Mouse (Mus musculus) WW6 (cell line): Measurements from ENCODE around the gene Krt88.

Experiments
- DNase-seq: peaks from one replicate; pipeline ENCODE4 v3.0.0-alpha.2; 2013; ENCODE audit warnings: low read depth, low spot score

Gene Krt88

DNA sequence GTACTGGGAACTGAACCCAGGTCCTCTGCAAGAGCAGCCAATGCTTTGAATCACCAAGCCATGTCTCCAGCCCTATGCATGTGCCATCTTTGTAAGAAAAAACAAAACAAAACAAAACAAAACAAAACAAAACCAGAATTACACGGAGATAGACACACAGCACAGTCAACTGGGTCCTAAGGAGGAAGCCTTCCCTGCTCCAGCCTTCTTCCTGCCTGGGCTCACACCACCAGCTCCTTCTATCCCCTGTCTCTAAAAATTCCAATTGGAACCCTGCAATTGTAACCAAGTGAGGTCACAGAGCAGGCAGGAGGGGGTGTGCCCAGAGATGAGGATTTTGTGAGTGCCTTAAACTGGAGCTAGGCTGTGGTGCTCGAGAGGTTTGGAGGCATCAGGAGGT is at the start of gene Krt88:
Gene Krt88 (plus strand): TSS at position 301 of the 400 bp plus-strand sequence.
- no peak for DNase-seq

DNA sequence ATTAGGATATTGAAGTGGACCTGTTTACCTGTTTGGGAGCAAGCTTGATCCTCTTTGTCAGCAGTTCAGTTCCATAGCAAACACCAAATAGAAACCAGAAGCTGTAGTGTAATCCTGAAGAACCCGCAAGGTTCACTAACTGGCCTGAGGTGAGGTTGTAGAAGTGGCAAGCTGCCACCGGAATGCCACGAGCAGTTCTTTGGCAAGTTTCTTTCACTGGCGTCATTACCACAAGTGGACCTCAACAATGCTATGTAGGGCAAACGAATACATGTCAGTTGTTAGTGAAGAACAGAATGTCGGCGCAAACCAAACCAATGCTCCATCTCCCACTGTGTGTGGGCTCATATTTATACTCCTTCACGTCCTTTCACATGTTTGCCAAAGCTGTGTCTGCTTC is 49.3 kb upstream of the Krt88 start:
- DNase-seq = no peak

GRCm38 (mm10) chr15:101410775-101411174 is 36.8 kb upstream of the Krt88 start, which contains the start of gene Krt7:
Krt7 (plus strand) TSS chr15:101411043.
- DNase-seq = no peak

GRCm38 (mm10) chr15:101412188-101412587 is 35.4 kb upstream of the Krt88 start:
- no peak for DNase-seq

DNA sequence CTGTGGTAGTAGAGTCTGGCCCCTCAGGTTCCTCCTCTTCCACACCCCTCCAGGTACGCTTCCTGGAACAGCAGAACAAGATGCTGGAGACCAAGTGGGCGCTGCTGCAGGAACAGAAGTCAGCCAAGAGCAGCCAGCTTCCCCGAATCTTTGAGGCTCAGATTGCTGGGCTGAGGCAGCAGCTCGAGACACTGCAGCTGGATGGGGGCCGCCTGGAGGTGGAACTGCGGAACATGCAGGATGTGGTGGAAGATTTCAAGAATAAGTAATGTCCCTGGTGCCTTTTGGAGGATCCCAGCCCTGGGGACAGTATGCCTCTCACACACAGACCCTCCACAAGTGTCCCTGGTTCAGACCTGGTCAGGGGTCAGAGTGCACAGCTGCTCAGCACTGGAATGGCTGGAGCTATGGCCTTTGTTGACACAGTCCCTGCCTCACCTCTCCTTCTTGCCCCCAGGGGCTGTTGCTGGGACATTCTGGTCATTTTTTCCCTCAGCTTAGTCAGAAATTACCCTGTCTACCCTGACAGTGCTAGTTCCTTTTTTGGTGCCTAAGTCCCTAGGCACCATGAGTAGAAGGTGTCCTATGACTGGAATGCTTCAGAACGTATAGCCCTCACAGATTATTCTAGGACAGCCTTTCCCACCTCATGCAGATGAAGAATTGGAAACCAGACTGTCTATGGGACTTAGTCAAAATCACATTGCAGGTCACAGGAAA is 33.5 kb upstream of the Krt88 start:
- no peak for DNase-seq

DNA sequence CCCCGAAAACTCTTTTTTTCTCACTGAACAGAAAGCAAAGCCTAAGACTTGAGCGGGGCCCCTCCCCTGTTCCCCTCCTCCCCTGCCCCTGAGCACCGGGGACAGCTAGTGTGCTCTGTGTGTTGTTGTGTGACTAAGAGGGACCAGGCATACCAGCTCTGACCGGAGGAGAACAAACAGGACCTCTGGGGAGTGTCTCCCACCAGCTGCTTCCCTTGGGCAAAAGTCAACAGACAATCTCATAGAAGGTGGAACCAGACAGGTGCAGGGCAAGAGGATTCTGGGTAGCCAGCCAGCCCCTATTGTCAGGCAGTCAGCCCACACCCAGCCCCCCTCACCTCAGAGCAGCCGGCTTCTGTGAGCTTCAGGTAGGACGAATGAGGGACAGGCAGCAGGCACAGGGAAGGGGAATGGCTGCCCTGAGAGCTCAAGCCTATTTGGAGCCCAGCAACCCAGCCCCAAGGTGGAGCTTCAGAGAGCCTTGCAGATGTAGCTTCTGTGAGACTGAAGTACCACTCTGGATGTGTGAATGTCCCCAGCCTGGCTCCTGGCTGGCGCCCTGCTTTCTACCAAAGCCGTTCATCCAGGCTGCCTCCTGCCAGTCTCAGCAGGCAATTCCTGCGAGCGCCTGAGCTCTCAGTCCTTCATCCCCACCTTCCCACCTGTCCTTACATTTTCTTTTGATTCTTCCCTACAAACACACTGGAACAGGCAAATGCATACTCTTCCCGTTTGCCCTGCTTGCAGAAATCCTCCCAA is 32.6 kb upstream of the Krt88 start:
- DNase-seq = no peak

DNA sequence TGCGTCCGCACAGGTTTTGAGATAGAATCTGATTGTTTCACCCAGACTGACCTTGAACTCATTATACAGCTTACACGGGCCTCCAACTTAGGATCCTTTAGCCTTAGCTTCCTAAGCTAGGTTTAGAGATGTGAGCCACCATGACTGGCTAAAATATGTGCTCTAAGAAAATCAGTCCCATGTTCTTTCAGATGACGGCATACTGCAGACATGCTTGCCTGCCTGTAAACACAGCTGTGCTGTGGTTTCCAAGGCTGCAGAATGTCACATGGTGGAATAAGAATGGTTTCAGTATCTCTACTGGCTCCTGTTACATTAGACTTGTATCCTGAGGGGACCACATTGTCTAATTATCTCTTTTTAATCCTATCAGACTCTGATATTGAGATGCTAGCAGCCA is 28.6 kb upstream of the Krt88 start:
- no peak for DNase-seq

DNA sequence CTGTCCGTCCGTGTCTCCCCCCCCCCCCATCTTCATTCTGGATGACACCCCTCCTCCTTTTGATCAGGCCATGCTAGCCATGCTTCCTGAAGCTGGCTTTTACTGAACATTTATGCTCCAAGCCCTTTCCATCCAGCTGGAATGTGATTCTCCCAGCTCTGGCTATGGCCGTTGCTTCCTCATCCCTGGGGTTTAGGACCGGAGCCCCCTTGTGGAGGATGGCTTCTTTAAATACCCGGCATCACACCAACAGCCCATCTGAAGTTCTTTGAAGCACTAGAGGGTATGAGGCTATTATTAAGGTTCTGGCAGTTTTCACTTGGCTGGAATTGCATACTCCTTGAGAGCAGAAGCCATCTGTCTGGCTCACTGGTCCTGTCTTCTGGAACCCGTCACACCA is 26.6 kb upstream of the Krt88 start:
- DNase-seq = no peak

GRCm38 (mm10) chr15:101424914-101425313 is 22.6 kb upstream of the Krt88 start:
- DNase-seq = no peak

DNA sequence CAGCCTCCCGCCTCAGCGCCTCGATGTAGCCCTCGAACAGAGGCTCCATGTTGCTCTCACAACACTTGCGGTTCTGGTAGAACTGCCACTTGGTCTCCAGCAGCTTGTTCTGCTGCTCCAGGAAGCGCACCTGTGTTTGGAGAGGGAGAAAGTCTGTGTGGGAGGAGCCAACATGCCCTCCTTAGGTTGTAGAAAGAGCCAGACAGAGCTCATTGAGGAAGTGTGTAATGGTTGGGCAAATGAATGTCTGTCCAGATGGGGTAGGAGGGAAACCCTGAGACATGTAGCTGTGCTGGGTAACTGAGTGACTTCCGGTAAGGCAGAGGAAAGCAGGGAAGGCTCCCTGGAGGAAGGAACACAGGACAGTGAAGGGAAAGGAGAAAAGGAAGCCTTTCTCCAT is 10.9 kb upstream of the Krt88 start:
- DNase-seq = no peak

DNA sequence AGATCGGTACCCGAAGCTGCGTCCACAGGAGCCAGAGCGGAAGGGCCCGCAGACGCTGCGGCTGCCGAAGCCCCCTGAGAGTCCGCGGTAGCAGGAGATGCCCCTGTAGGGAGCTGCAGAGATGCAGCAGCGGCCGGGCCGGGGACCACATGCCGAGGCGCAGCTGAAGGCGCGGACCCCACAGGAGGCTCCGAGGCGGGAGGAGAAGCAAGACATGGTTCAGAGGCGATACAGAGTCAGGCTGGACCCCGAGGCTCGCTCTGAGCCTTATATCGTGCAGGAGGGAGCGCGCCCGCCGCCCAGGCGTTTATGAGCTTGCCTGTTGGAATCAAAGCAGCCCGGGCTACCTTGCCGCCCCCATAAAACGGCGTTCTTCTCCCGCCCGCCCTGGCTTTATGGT is 9.0 kb upstream of the Krt88 start, which contains the start of gene Krt87:
Gene Krt87 (minus strand): TSS at position 250 of the 400 bp plus-strand sequence.
- DNase-seq = no peak

DNA sequence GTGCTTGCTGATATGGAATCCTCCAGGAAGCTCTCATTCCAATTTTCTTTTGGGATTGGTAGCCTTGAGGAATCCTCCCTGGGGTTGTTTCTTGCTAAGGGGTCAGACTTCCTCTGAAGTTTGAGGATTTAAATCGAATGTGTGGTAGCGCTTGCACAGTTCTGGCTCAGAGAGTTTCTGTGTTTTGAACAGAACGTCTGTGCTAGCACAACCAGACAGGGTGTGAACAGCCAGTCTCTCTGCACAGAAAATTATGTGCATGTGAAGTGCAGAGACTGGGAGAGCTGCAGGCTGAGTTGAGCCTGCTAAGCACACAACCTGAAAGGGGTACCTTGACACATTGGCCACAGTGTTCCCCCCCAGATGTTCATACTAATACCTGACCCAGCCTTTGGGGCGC is 6.7 kb upstream of the Krt88 start:
- no peak for DNase-seq

GRCm38 (mm10) chr15:101446572-101446971 is 972 bp upstream of the Krt88 start:
- DNase-seq = no peak

DNA sequence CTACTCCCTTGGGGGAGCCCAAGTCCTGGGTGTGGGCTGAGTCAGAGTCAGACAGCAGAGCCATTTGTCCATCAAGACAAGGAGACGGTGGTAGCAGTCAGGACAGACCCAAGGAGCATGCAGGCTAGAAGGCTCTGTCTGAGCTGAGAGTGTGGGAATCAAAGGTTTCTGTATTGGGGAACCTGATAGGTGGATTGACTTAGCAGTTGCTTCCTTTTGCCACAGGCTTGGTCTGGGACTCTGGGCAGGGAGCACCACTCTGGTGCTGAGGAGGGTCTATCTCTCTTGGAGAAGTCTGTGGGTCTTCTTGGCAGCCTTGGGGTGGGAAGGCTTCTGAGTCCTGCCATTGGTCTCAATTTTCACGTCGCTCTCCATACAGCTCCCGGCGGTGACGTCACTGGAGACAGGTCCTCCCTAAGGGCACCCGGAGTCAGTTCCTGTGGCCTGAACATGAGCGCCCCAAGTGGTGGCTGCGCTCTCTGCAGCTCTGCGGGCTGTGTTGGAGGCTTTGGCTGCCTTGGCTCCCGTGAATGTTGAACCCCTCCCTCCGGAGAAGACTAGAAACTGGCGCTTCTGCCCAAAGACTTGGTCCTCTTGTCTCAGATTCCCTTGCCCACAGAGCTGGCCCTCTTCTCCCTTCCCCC is 5.7 kb downstream of the Krt88 start:
- DNase-seq = peak; percentile 49

DNA sequence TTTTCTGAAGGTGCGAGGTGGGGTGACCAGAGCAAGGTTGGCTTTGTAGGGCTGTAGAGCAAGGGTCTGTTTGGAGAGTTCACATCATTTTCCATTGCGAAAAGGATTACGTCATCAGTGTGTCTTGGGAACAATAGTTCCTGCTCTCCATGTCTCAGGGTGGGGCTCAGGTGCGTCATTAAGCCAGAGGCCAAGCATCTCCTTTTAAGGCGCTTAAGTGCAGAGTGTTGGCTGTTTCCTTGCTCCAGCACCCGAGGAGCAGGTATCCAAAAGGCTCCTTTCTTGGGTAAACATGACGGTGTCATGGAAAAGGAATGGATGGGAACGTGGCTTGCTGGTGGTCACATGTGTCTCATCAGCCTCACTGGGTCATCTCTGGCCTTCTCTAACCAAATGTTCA is 7.2 kb downstream of the Krt88 start:
- no peak for DNase-seq

DNA sequence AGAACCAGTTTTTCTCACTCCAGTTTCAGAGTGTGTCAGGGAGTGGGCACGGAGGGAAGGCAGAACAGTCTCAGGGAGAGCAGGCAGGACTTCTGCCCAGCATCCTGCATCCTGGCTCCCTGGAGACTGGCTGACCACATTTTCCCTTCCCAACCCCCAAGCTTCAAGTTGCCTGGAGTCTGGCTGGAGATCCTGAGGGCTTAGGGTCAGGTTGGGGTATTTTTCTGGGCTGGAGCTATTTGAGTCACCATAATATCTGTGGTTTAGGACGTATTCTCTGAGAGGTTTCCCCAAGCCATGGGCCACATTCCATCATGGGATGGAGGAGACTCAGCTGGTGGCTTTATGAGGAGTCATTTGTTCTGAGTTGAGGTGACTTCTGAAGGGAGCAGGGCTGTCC is 7.7 kb downstream of the Krt88 start:
- DNase-seq = no peak

- DNase-seq = no peak
These were observed 8.3 kb downstream of the Krt88 start for GRCm38 (mm10) chr15:101455891-101456290.

DNA sequence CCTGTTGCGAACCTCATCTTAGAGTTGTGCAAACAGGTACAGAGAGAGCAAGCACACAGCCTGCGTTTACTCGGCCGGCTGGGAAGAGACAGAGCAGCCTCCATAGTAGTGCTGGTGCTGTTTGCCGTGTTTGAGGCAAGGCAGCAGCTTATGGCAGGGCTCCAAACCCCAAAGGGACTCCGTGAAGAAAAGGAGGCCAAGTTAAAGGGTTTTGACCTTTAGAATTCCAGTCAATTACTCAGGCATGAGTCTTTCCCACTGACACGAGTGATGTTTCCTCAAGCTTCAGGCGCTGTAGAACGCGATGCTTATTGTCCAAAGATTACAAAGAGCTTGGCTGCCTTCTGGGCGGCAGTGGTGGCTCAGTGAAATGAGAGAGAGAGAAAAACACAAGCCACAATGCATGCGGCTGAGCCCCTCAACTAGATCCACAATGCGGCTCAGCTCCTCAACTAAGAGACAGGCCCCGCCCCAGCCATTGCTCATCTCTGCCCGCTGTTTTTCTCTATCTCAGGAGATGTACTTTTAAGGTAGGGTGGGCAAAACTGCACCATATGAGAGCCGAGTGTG is 10.9 kb downstream of the Krt88 start:
- DNase-seq = no peak

DNA sequence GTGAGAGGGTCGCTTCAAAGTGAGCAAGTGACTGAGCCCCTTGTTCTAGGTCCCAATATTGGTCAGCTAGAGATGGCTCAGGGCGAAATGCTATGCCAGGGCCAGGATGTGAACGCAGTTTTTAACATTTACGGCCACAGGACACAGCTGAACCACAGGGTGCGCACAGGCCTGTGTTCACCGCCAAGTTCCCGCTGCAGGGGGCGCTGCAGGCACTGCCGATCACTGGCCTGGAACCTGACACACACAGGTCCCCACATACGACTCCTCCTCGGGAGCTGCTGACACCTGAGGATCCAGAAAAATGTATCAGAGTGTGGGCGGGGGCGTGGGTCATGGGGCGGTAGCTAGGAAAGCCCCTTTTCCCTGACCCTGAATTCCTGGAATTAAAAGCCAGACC is 11.7 kb downstream of the Krt88 start:
- no peak for DNase-seq

GRCm38 (mm10) chr15:101463651-101464050 is 16.1 kb downstream of the Krt88 start, which contains the start of gene Krt81:
Krt81 (minus strand) TSS chr15:101463751.
- no peak for DNase-seq

DNA sequence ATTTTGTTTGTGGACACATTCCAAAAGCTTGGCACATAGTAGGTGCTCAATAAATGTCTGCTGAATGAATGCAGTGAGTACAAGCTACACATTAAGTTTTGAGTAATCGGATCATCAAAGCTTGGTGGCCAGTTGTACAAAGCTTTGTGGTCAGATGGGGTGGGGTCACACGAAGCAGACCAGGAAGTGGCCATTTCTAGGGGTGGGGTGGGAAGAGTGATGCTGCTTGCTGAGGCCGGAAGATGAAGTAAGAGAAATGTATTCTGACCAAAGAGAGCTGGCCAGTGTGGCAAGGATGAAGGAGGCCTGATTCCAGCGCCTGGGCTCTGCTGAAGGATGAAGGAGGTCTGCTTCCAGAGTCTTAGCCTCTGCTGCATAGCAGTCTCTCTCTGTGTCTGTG is 21.5 kb downstream of the Krt88 start:
- no peak for DNase-seq

DNA sequence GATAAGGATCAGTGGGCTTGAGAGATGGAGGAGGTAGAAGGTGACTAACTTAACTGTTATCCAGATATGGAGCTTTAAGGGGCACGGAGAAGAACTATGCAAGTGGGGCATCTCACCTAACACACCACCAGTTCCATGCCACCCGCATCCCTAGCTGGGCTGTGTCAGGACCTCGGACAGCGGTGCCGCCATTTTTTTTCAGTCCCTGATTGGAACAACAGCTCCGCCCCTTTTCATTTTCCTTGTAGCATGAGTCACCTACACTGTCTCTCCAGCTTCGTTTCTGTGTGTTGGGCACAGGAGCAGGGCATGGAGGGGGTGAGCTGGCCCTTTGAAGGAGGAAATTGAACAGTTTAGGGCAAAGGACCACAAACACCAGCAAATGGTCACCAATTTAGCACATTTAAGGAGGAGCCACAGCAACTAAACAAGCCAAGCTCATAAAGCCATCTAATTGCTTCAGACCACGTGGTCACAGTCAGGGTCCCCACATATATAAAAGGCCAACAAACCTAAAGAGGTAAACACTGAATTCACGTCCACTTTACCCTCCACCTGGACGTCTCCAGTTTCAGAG is 25.5 kb downstream of the Krt88 start, which contains the start of gene Krt86:
Gene Krt86 (plus strand): TSS at position 527 of the 577 bp plus-strand sequence.
- no peak for DNase-seq
